Mouse (Mus musculus) cerebellum, adult 2 months (tissue): ENCODE measurements around the gene Gfra4.

Experiments
- CTCF ChIP-seq: fragments of 200-500 bp; IDR thresholded peaks from 2 replicates; pipeline ENCODE4 v1.5.1; 2011; ENCODE audit warnings: low read depth, mild to moderate bottlenecking, control low read depth, low read length, moderate library complexity, borderline replicate concordance; ENCODE audit not compliant: insufficient read depth
- POLR2A ChIP-seq: fragments of 200-500 bp; IDR thresholded peaks from 2 replicates; pipeline ENCODE4 v1.6.1; 2011; ENCODE audit warnings: low read length, control low read depth, borderline replicate concordance; ENCODE audit not compliant: insufficient read depth

GRCm38 (mm10) chr2:131042988-131043387, at the start of gene Gfra4:
- TF ChIP-seq CTCF = no peak
- TF ChIP-seq POLR2A = no peak
